Mouse (Mus musculus) brown adipose tissue, adult 24 weeks (tissue): ENCODE data around the gene Dld. TPM values are rescaled to one million over a fixed set of nuclear protein-coding genes. Genes with fewer than 3 reads are reported as not detected.

ENCODE experiments used
- H3K27ac ChIP-seq: fragments of 200-500 bp; replicated peaks from 2 replicates; pipeline ENCODE4 v1.5.1; 2012; ENCODE audit warnings: low read depth, mild to moderate bottlenecking, low read length
- H3K4me1 ChIP-seq: fragments of 200-500 bp; 2 replicates; pipeline ENCODE4 v1.6.1; 2012; ENCODE audit warnings: low read length, mixed read lengths; ENCODE audit not compliant: control insufficient read depth, insufficient read depth, insufficient read length
- H3K4me3 ChIP-seq: fragments of 200-500 bp; 2 replicates; pipeline ENCODE4 v1.5.1; 2012; ENCODE audit warnings: low read depth, mild to moderate bottlenecking, low read length, moderate library complexity; ENCODE audit not compliant: insufficient read depth
- polyA plus RNA-seq: library from polyadenylated mRNA; stranded (reverse); fragments of >200 nt; gene quantifications from 2 replicates; pipeline ENCODE4 v1.2.4, GENCODE M21; 2012; ENCODE audit not compliant: missing spikeins, insufficient read depth, insufficient read length

Gene Dld
- polyA plus RNA-seq, 1 experiment, result 1,239 TPM

GRCm38 (mm10) chr12:31310687-31311086 lies 40.6 kb downstream of the Dld start:
- no peak overlapping the region for H3K27ac ChIP-seq
- H3K4me3 ChIP-seq, result no peak overlapping the region
- H3K4me1 ChIP-seq, result peaks cover 8% of the 10 kb centered on the region

GRCm38 (mm10) chr12:31307756-31308155 lies 43.5 kb downstream of the Dld start:
- Histone ChIP-seq H3K4me3 (no peak overlapping the region), H3K4me1 (peaks cover 11% of the 10 kb centered on the region), H3K27ac (no peak overlapping the region)

GRCm38 (mm10) chr12:31307011-31307410 lies 44.2 kb downstream of the Dld start:
- Histone ChIP-seq H3K4me3 (no peak overlapping the region), H3K4me1 (peaks cover 12% of the 10 kb centered on the region), H3K27ac (no peak overlapping the region)

- H3K27ac ChIP-seq, result peak overlapping the region; percentile 70
- H3K4me1 ChIP-seq, result peaks cover 12% of the 10 kb centered on the region
- no peak overlapping the region for H3K4me3 ChIP-seq
Observed at GRCm38 (mm10) chr12:31306075-31306675, 45.1 kb downstream of the Dld start.

GRCm38 (mm10) chr12:31302766-31303511 lies 48.3 kb downstream of the Dld start:
- Histone ChIP-seq H3K4me1 (peaks cover 12% of the 10 kb centered on the region), H3K4me3 (no peak overlapping the region), H3K27ac (peak overlapping the region; percentile 65)

- Histone ChIP-seq H3K4me3 (no peak overlapping the region), H3K4me1 (peaks cover 12% of the 10 kb centered on the region), H3K27ac (no peak overlapping the region; the same call in 1 of the 2 replicates)
Observed at GRCm38 (mm10) chr12:31302266-31302665, 49.0 kb downstream of the Dld start.

- H3K27ac ChIP-seq, result peak overlapping the region; percentile 28; the same call in 1 of the 2 replicates
- peaks cover 4% of the 10 kb centered on the region; the same call in 1 of the 2 replicates for H3K4me1 ChIP-seq
- no peak overlapping the region for H3K4me3 ChIP-seq
Observed at GRCm38 (mm10) chr12:31300276-31300675, 51.0 kb downstream of the Dld start.

- H3K4me3 ChIP-seq, result no peak overlapping the region
- H3K27ac ChIP-seq, result peak overlapping the region; percentile 28
- H3K4me1 ChIP-seq, result peaks cover 5% of the 10 kb centered on the region
Observed at GRCm38 (mm10) chr12:31299676-31300197, 51.5 kb downstream of the Dld start.

GRCm38 (mm10) chr12:31299126-31299525 lies 52.1 kb downstream of the Dld start:
- Histone ChIP-seq H3K27ac (0 out of 2 replicates have a peak overlapping the region, but pooled peaks have one; percentile 28), H3K4me1 (peaks cover 6% of the 10 kb centered on the region)

GRCm38 (mm10) chr12:31298530-31298929 lies 52.7 kb downstream of the Dld start:
- Histone ChIP-seq H3K4me1 (peaks cover 6% of the 10 kb centered on the region), H3K4me3 (no peak overlapping the region), H3K27ac (no peak overlapping the region)

More at GRCm38 (mm10) chr12:31299126-31299525, 52.1 kb downstream of the Dld start:
- no peak overlapping the region for H3K4me3 ChIP-seq

- Histone ChIP-seq H3K27ac (no peak overlapping the region), H3K4me1 (peaks cover 6% of the 10 kb centered on the region), H3K4me3 (no peak overlapping the region)
Observed at GRCm38 (mm10) chr12:31298122-31298521, 53.1 kb downstream of the Dld start.

GRCm38 (mm10) chr12:31296097-31296496 lies 55.2 kb downstream of the Dld start:
- Histone ChIP-seq H3K4me1 (peaks cover 2% of the 10 kb centered on the region; the same call in 1 of the 2 replicates), H3K27ac (no peak overlapping the region), H3K4me3 (no peak overlapping the region)

GRCm38 (mm10) chr12:31295505-31295904 lies 55.7 kb downstream of the Dld start:
- Histone ChIP-seq H3K27ac (no peak overlapping the region), H3K4me1 (peaks cover 4% of the 10 kb centered on the region; the same call in 1 of the 2 replicates), H3K4me3 (no peak overlapping the region)

GRCm38 (mm10) chr12:31294996-31295395 lies 56.3 kb downstream of the Dld start:
- H3K4me3 ChIP-seq, result no peak overlapping the region
- H3K27ac ChIP-seq, result no peak overlapping the region

GRCm38 (mm10) chr12:31294526-31294925 lies 56.7 kb downstream of the Dld start:
- peaks cover 4% of the 10 kb centered on the region; the same call in 1 of the 2 replicates for H3K4me1 ChIP-seq

More at GRCm38 (mm10) chr12:31294996-31295395, 56.3 kb downstream of the Dld start:
- peaks cover 4% of the 10 kb centered on the region; the same call in 1 of the 2 replicates for H3K4me1 ChIP-seq

More at GRCm38 (mm10) chr12:31294526-31294925, 56.7 kb downstream of the Dld start:
- Histone ChIP-seq H3K4me3 (no peak overlapping the region), H3K27ac (no peak overlapping the region)
